Mouse (Mus musculus) limb, embryonic 14.5 days (tissue): ENCODE results near the gene Tmem161a. TPM values are rescaled to one million over a fixed set of nuclear protein-coding genes. Genes with fewer than 3 reads are reported as not detected.

Experiments
- ATAC-seq: fragments of 200-750 bp; cut with Nextera tagmentation; 2 replicates; pipeline ENCODE4 v1.8.0; 2017; ENCODE audit warnings: low read depth, moderate number of reproducible peaks, moderate TSS enrichment; ENCODE audit not compliant: low FRiP score
- DNase-seq: peaks from one replicate; pipeline ENCODE4 v3.0.0-alpha.2; 2015; ENCODE audit warnings: low spot score
- H3K27ac ChIP-seq: fragments of 300-500 bp; sonication (generic); replicated peaks from 2 replicates; pipeline ENCODE4 v1.5.1; 2014; ENCODE audit warnings: low read depth, mild to moderate bottlenecking, low read length, moderate library complexity, mixed read lengths
- H3K27me3 ChIP-seq: fragments of 300-500 bp; sonication (generic); 2 replicates; pipeline ENCODE4 v1.6.1; 2014; ENCODE audit warnings: low read length, mixed read lengths; ENCODE audit not compliant: control insufficient read depth, insufficient read depth
- H3K36me3 ChIP-seq: fragments of 300-500 bp; sonication (generic); 2 replicates; pipeline ENCODE4 v1.6.1; 2014; ENCODE audit warnings: mild to moderate bottlenecking, low read length, moderate library complexity, mixed read lengths; ENCODE audit not compliant: control insufficient read depth, insufficient read depth
- H3K4me1 ChIP-seq: fragments of 300-500 bp; sonication (generic); 2 replicates; pipeline ENCODE4 v1.6.1; 2014; ENCODE audit warnings: antibody characterized with exemption, low read length, mixed read lengths; ENCODE audit not compliant: control insufficient read depth, insufficient read depth
- H3K4me2 ChIP-seq: fragments of 300-500 bp; sonication (generic); replicated peaks from 2 replicates; pipeline ENCODE4 v1.6.1; 2014; ENCODE audit warnings: low read depth, mild to moderate bottlenecking, low read length, moderate library complexity; ENCODE audit not compliant: severe bottlenecking
- H3K4me3 ChIP-seq: fragments of 300-500 bp; sonication (generic); replicated peaks from 2 replicates; pipeline ENCODE4 v1.5.1; 2014; ENCODE audit warnings: low read length
- H3K9ac ChIP-seq: fragments of 300-500 bp; sonication (generic); 2 replicates; pipeline ENCODE4 v1.6.1; 2014; ENCODE audit warnings: mild to moderate bottlenecking, low read depth, low read length, moderate library complexity; ENCODE audit not compliant: severe bottlenecking
- H3K9me3 ChIP-seq: fragments of 300-500 bp; sonication (generic); 2 replicates; pipeline ENCODE4 v1.6.1; 2016; ENCODE audit warnings: low read length; ENCODE audit not compliant: control insufficient read depth
- POLR2A ChIP-seq: fragments of 200-500 bp; IDR thresholded peaks from 2 replicates; pipeline ENCODE4 v1.8.0; 2012; ENCODE audit warnings: inconsistent platforms, mild to moderate bottlenecking, moderate library complexity, borderline replicate concordance; ENCODE audit not compliant: insufficient read depth, insufficient read length; ENCODE audit errors: extremely low read depth
- WGBS: fragments of 180-500 bp; shearing (Covaris S2); extraction: QIAGEN DNeasy Blood & Tissue Kit; methylation state at CpG from one replicate; pipeline ENCODE4 v1.1.7; 2014; 5-methylcytosine and 5-hydroxymethylcytosine counted together
- polyA plus RNA-seq, 2 experiments: library from polyadenylated mRNA; depleted of rRNA in 1 of 2; stranded (reverse) in 1 of 2; unstranded in 1 of 2; fragments of >200 nt; fragmentation: Nextera tagmentation in 1 of 2; extraction: Ambion mirVana in 1 of 2; gene quantifications; 2 replicates each; pipeline versions ENCODE4 v1.2.1 to v1.2.3; 2012 to 2014

Tmem161a gene
- polyA plus RNA-seq, 2 experiments = 49.9 to 151 TPM

GRCm38 (mm10) chr8:70216566-70216965 is 44.4 kb downstream of the Tmem161a start:
- Histone ChIP-seq H3K4me3 (no peak overlapping the region), H3K4me1 (no peaks in the 10 kb centered on the region), H3K4me2 (no peak overlapping the region), H3K9me3 (no peaks in the 10 kb centered on the region), H3K27me3 (no peaks in the 10 kb centered on the region), H3K36me3 (no peaks in the 10 kb centered on the region), H3K27ac (no peak overlapping the region), H3K9ac (no peak overlapping the region)
- 90% methylated on average over 1 of the region's 1 CpGs for WGBS
- ATAC-seq (no peak), DNase-seq (no peak)
- no peak for TF ChIP-seq POLR2A

GRCm38 (mm10) chr8:70217441-70217840 is 45.3 kb downstream of the Tmem161a start:
- DNase-seq (no peak), ATAC-seq (no peak)
- Histone ChIP-seq H3K27me3 (no peaks in the 10 kb centered on the region), H3K4me3 (no peak overlapping the region), H3K9ac (no peak overlapping the region), H3K27ac (no peak overlapping the region), H3K9me3 (no peaks in the 10 kb centered on the region), H3K4me2 (no peak overlapping the region), H3K36me3 (peaks cover 5% of the 10 kb centered on the region), H3K4me1 (no peaks in the 10 kb centered on the region)
- no peak for TF ChIP-seq POLR2A

GRCm38 (mm10) chr8:70219107-70219684 is 47.0 kb downstream of the Tmem161a start:
- no peak for TF ChIP-seq POLR2A
- no peak for DNase-seq
- Histone ChIP-seq H3K4me2 (no peak overlapping the region), H3K4me1 (no peaks in the 10 kb centered on the region), H3K27me3 (no peaks in the 10 kb centered on the region), H3K9ac (no peak overlapping the region), H3K9me3 (no peaks in the 10 kb centered on the region), H3K36me3 (peaks cover 10% of the 10 kb centered on the region), H3K4me3 (no peak overlapping the region), H3K27ac (no peak overlapping the region)
- WGBS = 41% methylated on average over 5 of the region's 5 CpGs
- ATAC-seq = no peak

- no peak overlapping the region for H3K4me3 ChIP-seq
- peaks cover 17% of the 10 kb centered on the region for H3K36me3 ChIP-seq
- no peak for TF ChIP-seq POLR2A
- DNase-seq (no peak), ATAC-seq (no peak)
- H3K27ac ChIP-seq = no peak overlapping the region
- H3K4me2 ChIP-seq = no peak overlapping the region
- H3K4me1 ChIP-seq = no peaks in the 10 kb centered on the region
- no peaks in the 10 kb centered on the region for H3K9me3 ChIP-seq
- whole genome bisulfite sequencing = 70% methylated on average over 8 of the region's 8 CpGs
- H3K9ac ChIP-seq = no peak overlapping the region
- H3K27me3 ChIP-seq = no peaks in the 10 kb centered on the region
Observed at GRCm38 (mm10) chr8:70220236-70220840, 48.2 kb downstream of the Tmem161a start.

- H3K27ac ChIP-seq = no peak overlapping the region
- no peak overlapping the region for H3K4me3 ChIP-seq
- DNase-seq = no peak
- peaks cover 19% of the 10 kb centered on the region for H3K36me3 ChIP-seq
- TF ChIP-seq POLR2A = no peak
- no peak for ATAC-seq
- H3K4me1 ChIP-seq = no peaks in the 10 kb centered on the region
- no peaks in the 10 kb centered on the region for H3K9me3 ChIP-seq
- H3K4me2 ChIP-seq = no peak overlapping the region
- H3K27me3 ChIP-seq = no peaks in the 10 kb centered on the region
- WGBS = 87% methylated on average over 3 of the region's 3 CpGs
- H3K9ac ChIP-seq = no peak overlapping the region
Observed at GRCm38 (mm10) chr8:70220911-70221310, 48.8 kb downstream of the Tmem161a start.
